Mouse (Mus musculus) neural tube, embryonic 15.5 days (tissue): Measurements from ENCODE around the gene Bnc1. TPM values are rescaled to one million over a fixed set of nuclear protein-coding genes. Genes with fewer than 3 reads are reported as not detected.

ENCODE experiments used
- ATAC-seq: fragments of 200-750 bp; cut with Nextera tagmentation; 2 replicates; pipeline ENCODE4 v1.8.0; 2017; ENCODE audit warnings: mild to moderate bottlenecking, moderate TSS enrichment, moderate library complexity; ENCODE audit not compliant: low FRiP score
- H3K27ac ChIP-seq: fragments of 300-500 bp; sonication (generic); replicated peaks from 2 replicates; pipeline ENCODE4 v1.5.1; 2015; ENCODE audit warnings: mild to moderate bottlenecking, inconsistent platforms
- H3K27me3 ChIP-seq: fragments of 300-500 bp; sonication (generic); replicated peaks from 2 replicates; pipeline ENCODE4 v1.6.1; 2015; ENCODE audit warnings: inconsistent platforms
- H3K36me3 ChIP-seq: fragments of 300-500 bp; sonication (generic); 2 replicates; pipeline ENCODE4 v1.6.1; 2015; ENCODE audit warnings: inconsistent platforms
- H3K4me1 ChIP-seq: fragments of 300-500 bp; sonication (generic); 2 replicates; pipeline ENCODE4 v1.6.1; 2015; ENCODE audit warnings: inconsistent platforms
- H3K4me2 ChIP-seq: fragments of 300-500 bp; sonication (generic); 2 replicates; pipeline ENCODE4 v1.6.1; 2015; ENCODE audit warnings: inconsistent platforms, mild to moderate bottlenecking, moderate library complexity
- H3K4me3 ChIP-seq: fragments of 300-500 bp; sonication (generic); replicated peaks from 2 replicates; pipeline ENCODE4 v1.5.1; 2015; ENCODE audit warnings: mild to moderate bottlenecking, inconsistent platforms
- H3K9ac ChIP-seq: fragments of 300-500 bp; sonication (generic); replicated peaks from 2 replicates; pipeline ENCODE4 v1.6.1; 2015; ENCODE audit warnings: mild to moderate bottlenecking, inconsistent platforms
- H3K9me3 ChIP-seq: fragments of 300-500 bp; sonication (generic); replicated peaks from 2 replicates; pipeline ENCODE4 v1.6.1; 2016; ENCODE audit warnings: inconsistent platforms
- WGBS: fragments of 180-500 bp; shearing (Covaris S2); methylation state at CpG from one replicate; pipeline ENCODE4 v1.1.7; 2015; ENCODE audit warnings: mixed read lengths; 5-methylcytosine and 5-hydroxymethylcytosine counted together
- polyA plus RNA-seq: library from polyadenylated mRNA; unstranded; fragments of >200 nt; fragmentation: Nextera tagmentation; extraction: Ambion mirVana; gene quantifications from 2 replicates; pipeline ENCODE4 v1.2.1, GENCODE M21; 2015

Gene Bnc1
- polyA plus RNA-seq, 1 experiment from 2014 or later = 1.7 TPM

DNA sequence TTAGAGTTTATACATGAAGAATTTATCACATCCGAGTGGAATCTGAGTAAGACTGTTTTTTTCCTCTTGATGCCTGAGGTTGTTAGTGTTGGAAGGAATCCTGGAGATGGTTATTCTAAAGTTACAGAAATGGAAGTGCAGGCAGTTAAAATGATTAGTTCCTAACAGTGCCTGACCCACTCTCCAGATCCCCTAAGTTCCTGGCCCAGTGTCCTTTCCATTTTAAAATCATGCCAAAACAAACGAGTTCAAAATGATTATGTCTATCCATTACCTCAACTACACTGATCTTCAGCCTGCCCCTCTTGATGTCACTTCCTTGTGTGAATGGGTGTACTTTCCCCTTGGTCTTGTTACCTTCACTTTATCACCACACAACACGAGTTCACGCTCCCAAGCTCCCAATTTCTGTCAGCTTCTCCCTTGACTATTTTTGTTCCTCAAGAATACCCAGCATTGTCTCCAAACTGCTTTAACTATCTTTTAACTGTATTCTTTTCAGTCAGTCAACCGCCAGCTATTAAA, 59.5 kb downstream of the Bnc1 start:
- H3K27ac ChIP-seq = peak overlapping the region; percentile 97
- H3K4me2 ChIP-seq = peak overlapping the region; percentile 62
- no peak for ATAC-seq
- no peaks in the 10 kb centered on the region for H3K36me3 ChIP-seq
- H3K4me3 ChIP-seq = peak overlapping the region; percentile 93
- no peaks in the 10 kb centered on the region for H3K9me3 ChIP-seq
- H3K9ac ChIP-seq = peak overlapping the region; percentile 99
- no peaks in the 10 kb centered on the region for H3K27me3 ChIP-seq
- peaks cover 52% of the 10 kb centered on the region for H3K4me1 ChIP-seq
- WGBS = 32% methylated on average over 5 of the region's 5 CpGs

- H3K27ac ChIP-seq = no peak overlapping the region
- ATAC-seq = no peak
- no peaks in the 10 kb centered on the region for H3K27me3 ChIP-seq
- H3K9me3 ChIP-seq = no peaks in the 10 kb centered on the region
- H3K4me1 ChIP-seq = peaks cover 38% of the 10 kb centered on the region
- WGBS = 84% methylated on average over 7 of the region's 7 CpGs
- H3K9ac ChIP-seq = no peak overlapping the region
- no peak overlapping the region for H3K4me2 ChIP-seq
- no peak overlapping the region for H3K4me3 ChIP-seq
- no peaks in the 10 kb centered on the region for H3K36me3 ChIP-seq
Observed at GRCm38 (mm10) chr7:81928998-81929397, 63.1 kb downstream of the Bnc1 start.

- Histone ChIP-seq H3K4me2 (no peak overlapping the region), H3K27ac (no peak overlapping the region), H3K9me3 (no peaks in the 10 kb centered on the region), H3K36me3 (no peaks in the 10 kb centered on the region), H3K27me3 (no peaks in the 10 kb centered on the region), H3K4me3 (no peak overlapping the region), H3K4me1 (peaks cover 2% of the 10 kb centered on the region; the same call in 1 of the 2 replicates), H3K9ac (no peak overlapping the region)
- no peak for ATAC-seq
- WGBS = 74% methylated on average over 1 of the region's 1 CpGs
Observed at GRCm38 (mm10) chr7:81921379-81921952, 70.6 kb downstream of the Bnc1 start.

DNA sequence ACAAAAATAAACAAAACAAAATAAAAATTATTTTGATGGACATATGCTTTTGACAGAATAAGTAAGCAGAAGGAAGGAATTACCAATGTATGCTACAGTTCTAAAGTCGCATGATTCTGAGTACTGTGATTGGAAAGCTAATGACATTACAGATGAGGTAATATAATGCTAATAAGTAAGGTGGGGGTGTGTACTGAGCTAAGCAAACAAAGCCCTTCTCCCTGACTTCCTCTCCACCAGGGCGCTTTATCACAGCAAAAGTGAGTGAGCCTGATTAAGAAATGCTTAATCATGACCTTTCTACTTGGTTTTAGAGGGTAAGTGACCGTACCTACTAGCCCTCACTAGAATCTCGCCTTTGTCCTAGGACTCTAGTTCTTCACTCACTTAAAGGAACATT, 71.8 kb downstream of the Bnc1 start:
- Histone ChIP-seq H3K4me2 (no peak overlapping the region), H3K27ac (no peak overlapping the region), H3K27me3 (no peaks in the 10 kb centered on the region), H3K36me3 (no peaks in the 10 kb centered on the region), H3K9me3 (no peaks in the 10 kb centered on the region), H3K4me1 (peaks cover 2% of the 10 kb centered on the region; the same call in 1 of the 2 replicates), H3K4me3 (no peak overlapping the region), H3K9ac (no peak overlapping the region)
- WGBS = 78% methylated on average over 4 of the region's 4 CpGs
- ATAC-seq = no peak

DNA sequence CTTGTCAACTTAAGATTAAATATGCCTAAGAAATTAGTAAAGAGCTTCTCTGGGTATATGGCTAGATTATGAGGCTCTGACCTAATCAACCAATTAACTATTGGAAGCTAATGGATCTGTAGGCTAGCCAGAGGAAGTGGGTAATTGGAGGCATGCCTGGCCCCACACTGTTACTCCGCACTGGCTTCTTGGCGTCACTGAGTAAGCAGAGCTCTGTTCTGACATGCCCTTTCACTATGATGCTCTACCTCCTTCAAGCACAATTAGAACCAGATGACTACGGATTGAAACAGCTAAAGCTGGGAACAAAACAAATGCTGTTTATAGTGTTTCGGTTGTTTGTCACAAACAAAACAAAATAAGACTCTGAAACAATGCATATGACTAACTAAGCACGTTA, 73.8 kb downstream of the Bnc1 start:
- Histone ChIP-seq H3K27me3 (no peaks in the 10 kb centered on the region), H3K27ac (no peak overlapping the region), H3K36me3 (no peaks in the 10 kb centered on the region), H3K4me2 (no peak overlapping the region), H3K4me3 (no peak overlapping the region), H3K9me3 (no peaks in the 10 kb centered on the region), H3K4me1 (peaks cover 2% of the 10 kb centered on the region; the same call in 1 of the 2 replicates), H3K9ac (no peak overlapping the region)
- WGBS = 69% methylated on average over 5 of the region's 5 CpGs
- ATAC-seq = no peak

Other genes with a start within 250 kb of the Bnc1 start
- 132 and 137 TPM in 2 replicates for gene Ramac, start 229.4 kb downstream of the Bnc1 start, polyA plus RNA-seq
- 49.9 and 52.9 TPM in 2 replicates for gene 3110040N11Rik, start 202.8 kb downstream of the Bnc1 start, polyA plus RNA-seq
- gene Btbd1, start 162.9 kb downstream of the Bnc1 start, polyA plus RNA-seq = 93.1 and 96.6 TPM in 2 replicates
- gene Gm10160, start 136.5 kb downstream of the Bnc1 start, polyA plus RNA-seq = not detected in 2 replicates
- gene Tm6sf1, start 133.3 kb downstream of the Bnc1 start, polyA plus RNA-seq = 15.1 and 25.6 TPM in 2 replicates
- 50.4 and 57.4 TPM in 2 replicates for gene Hdgfl3, start 57.8 kb downstream of the Bnc1 start, polyA plus RNA-seq
- gene Sh3gl3, start 181.5 kb upstream of the Bnc1 start, polyA plus RNA-seq = 65.2 and 76.3 TPM in 2 replicates